Comparison of ENCODE assay signal across 13 mouse cellular contexts in genomic region chr6:108174181-108174580, GRCm38 (mm10). TPM values are rescaled to one million over a fixed set of nuclear protein-coding genes. Genes with fewer than 3 reads are reported as not detected.
DNase-seq lines count a peak whose midpoint lies in the region.
"Had no signal": no experiment of that assay in that cellular context is flagged by ENCODE, and none has a peak within 500 bp of the region (broad histone marks: within the 10 kb centered on the region; RNA-seq: fewer than 3 reads in every experiment).

No protein-coding gene starts in this region.

- intact Hi-C loops in heart, postnatal 10 days (cut with DNase I), result no loop called here
- intact Hi-C loops in heart, postnatal 25 days (cut with DNase I), result loop anchor here (5.0 kb wide), 1 partner anchor 62 kb away; no protein-coding TSS in a partner anchor
- intact Hi-C loops in left cerebral cortex, postnatal 25 days (cut with DNase I), result no loop called here
- intact Hi-C loops in left cerebral cortex, postnatal 4 days (cut with DNase I), result no loop called here

- DNase-seq in heart, postnatal 10 days, result peak; percentile 16
- no peak for DNase-seq in heart, postnatal 25 days (ENCODE audit: low spot score)
- peak; percentile 7 to 47 for DNase-seq in left cerebral cortex, postnatal 25 days (ENCODE audit: low spot score in 2 of 2)
- DNase-seq in left cerebral cortex, postnatal 4 days, result no peak
- DNase-seq in brain, adult 2 months (ENCODE audit: low read depth, low spot score), result peak; percentile 36
- DNase-seq in cerebellum, adult 11 months, result no peak
- DNase-seq: adrenal gland, adult 2 months; adrenal gland, postnatal 14 days; cerebellum, adult 18-20 months; cerebellum, adult 9-10 months; cerebellum, postnatal 14 days; gastrocnemius, postnatal 25 days; heart, adult 2 months had no signal

RNA-seq across cellular contexts. Expression of gene Sumf1, which starts 11.2 kb away (rescaled TPM):
- 10 to 100 TPM; 19.9 to 21.6 TPM for total RNA-seq in heart, postnatal 10 days (2021)
- 10 to 100 TPM; 11.2 to 12.4 TPM for total RNA-seq in heart, postnatal 25 days (2021)
- 10 to 100 TPM; 21.3 to 22.2 TPM for total RNA-seq in left cerebral cortex, postnatal 25 days (2021)
- 10 to 100 TPM; 10.4 to 12.4 TPM for total RNA-seq in left cerebral cortex, postnatal 4 days (2021)

RNA-seq across cellular contexts. Expression of gene Itpr1, which starts 38.7 kb away (rescaled TPM):
- 10 to 100 TPM; 66.2 TPM for total RNA-seq in heart, postnatal 10 days (2021)
- 10 to 100 TPM; 44.1 to 44.2 TPM for total RNA-seq in heart, postnatal 25 days (2021)
- total RNA-seq in left cerebral cortex, postnatal 25 days (2021), result 100 to 1,000 TPM; 335 to 379 TPM
- 10 to 100 TPM; 66.3 to 72.4 TPM for total RNA-seq in left cerebral cortex, postnatal 4 days (2021)

Comparison
In these comparisons a context has a peak if more than half of its experiments do, and no peak if none do; other contexts are left out.
1. DNase-seq: peak in heart, postnatal 10 days (2 of 2), left cerebral cortex, postnatal 25 days (2 of 2) and brain, adult 2 months (single experiment); none in heart, postnatal 25 days (single experiment), left cerebral cortex, postnatal 4 days (single experiment) and cerebellum, adult 11 months (single experiment).
2. RNA of gene Itpr1, which starts 38.7 kb away (total RNA-seq): 335 to 379 TPM in left cerebral cortex, postnatal 25 days; 66.3 to 72.4 TPM in left cerebral cortex, postnatal 4 days, 66.2 TPM in heart, postnatal 10 days and 44.1 to 44.2 TPM in heart, postnatal 25 days; every median in the first group is over 4 times any median in the second.